Mouse (Mus musculus): ENCODE data around the gene Zbtb45.
A peak's percentile ranks its signal among the peaks of the same experiment; 100 is the strongest.

Zbtb45 gene

GRCm38 (mm10) chr7:13010005-13010908 is at the start of gene Zbtb45:
Gene Zbtb45 (minus strand): TSS chr7:13010034.
- DNase-seq: peak; percentile 88

DNA sequence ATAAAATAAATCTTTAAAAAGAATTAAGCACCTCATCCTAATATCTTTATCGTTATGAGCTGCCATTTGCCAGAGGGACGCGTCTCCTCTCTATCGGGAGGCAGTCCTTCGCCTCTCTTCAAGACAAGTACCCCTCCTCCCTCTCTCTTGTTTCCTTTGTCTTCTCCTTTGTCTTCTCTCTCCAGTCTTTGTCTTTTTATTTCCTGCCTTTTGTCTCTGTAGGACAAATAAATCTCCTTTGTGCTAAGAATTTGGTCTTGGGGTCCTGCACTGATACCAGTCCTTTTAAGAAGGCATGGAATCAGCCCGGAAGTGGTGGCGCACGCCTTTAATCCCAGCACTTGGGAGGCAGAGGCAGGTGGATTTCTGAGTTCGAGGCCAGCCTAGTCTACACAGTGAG is 49.7 kb upstream of the Zbtb45 start:
- peak; percentile 49 for DNase-seq

- peak; percentile 81 for DNase-seq
Observed at GRCm38 (mm10) chr7:13056913-13057700, 47.3 kb upstream of the Zbtb45 start.

GRCm38 (mm10) chr7:13054287-13055010 is 44.6 kb upstream of the Zbtb45 start, which contains the start of gene Mzf1:
Gene Mzf1 (minus strand): TSS chr7:13054764.
- peak; percentile 99 for DNase-seq

- no peak for DNase-seq
Observed at GRCm38 (mm10) chr7:13053961-13054286, 44.1 kb upstream of the Zbtb45 start.

- peak; percentile 76 for DNase-seq
Observed at GRCm38 (mm10) chr7:13053501-13053900, 43.7 kb upstream of the Zbtb45 start.

- peak; percentile 75 for DNase-seq
Observed at GRCm38 (mm10) chr7:13053001-13053400, 43.2 kb upstream of the Zbtb45 start.

DNA sequence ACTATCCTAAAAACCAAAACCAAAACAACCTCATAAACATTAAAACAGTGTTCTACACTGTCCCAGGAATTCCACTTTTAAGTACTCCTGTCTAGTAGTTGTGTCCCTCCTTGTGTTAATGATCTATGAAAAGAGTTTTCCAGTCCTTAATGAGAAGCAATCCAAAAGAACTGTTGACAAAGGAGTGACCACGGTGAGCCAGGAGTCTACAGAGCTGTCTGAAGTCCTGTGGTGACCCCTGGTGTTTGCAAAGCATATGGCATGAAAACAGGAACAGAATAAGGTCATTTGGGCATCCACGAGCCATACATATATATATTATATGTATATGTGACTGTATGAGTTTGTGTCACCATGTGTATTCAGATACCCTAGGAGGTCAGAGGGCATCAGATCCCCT is 36.2 kb upstream of the Zbtb45 start:
- DNase-seq: peak; percentile 90

DNA sequence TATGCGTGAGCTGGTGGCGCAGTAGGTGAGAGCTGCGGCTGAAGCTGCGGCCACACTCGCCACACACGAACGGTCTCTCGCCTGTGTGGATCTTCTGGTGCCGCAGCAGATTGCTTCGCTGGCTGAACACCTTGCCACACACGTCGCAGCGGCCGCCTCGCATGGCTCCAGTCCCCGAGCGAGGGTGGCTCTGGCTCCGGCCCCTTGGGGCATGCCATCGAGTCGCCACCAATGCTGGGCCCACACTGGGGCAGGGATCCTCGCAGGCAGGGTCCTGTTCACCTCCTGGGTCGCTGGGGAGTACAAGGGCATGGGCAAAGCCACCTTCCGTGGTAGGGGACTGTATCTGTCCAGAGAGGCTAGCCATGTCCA is 34.4 kb upstream of the Zbtb45 start:
- peak; percentile 87 for DNase-seq

- peak; percentile 83 for DNase-seq
Observed at GRCm38 (mm10) chr7:13043445-13044253, 33.8 kb upstream of the Zbtb45 start.

GRCm38 (mm10) chr7:13043120-13043444 is 33.2 kb upstream of the Zbtb45 start:
- no peak for DNase-seq

GRCm38 (mm10) chr7:13042511-13042910 is 32.7 kb upstream of the Zbtb45 start:
- peak; percentile 67 for DNase-seq

DNA sequence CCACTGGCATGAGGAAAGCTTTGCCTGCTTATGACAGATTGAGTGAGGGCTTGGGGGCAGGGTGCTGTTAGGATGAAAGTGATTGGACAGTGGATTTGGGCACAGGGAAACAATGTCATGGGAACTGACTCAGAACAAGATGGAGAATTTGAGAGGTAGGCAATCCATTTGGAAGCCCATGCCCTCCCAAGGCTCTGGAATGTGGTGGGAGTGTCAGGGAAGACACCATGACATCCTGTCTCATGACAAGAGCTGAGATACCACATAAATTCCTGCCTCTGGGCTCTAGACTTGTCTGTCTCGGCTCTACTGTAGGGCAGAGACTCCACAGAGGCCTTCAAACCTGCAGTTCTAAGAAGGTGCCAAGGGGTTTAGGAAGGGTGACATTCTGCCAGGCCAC is 31.4 kb upstream of the Zbtb45 start:
- DNase-seq: peak; percentile 84

- no peak for DNase-seq
Observed at GRCm38 (mm10) chr7:13039181-13039580, 29.3 kb upstream of the Zbtb45 start.

DNA sequence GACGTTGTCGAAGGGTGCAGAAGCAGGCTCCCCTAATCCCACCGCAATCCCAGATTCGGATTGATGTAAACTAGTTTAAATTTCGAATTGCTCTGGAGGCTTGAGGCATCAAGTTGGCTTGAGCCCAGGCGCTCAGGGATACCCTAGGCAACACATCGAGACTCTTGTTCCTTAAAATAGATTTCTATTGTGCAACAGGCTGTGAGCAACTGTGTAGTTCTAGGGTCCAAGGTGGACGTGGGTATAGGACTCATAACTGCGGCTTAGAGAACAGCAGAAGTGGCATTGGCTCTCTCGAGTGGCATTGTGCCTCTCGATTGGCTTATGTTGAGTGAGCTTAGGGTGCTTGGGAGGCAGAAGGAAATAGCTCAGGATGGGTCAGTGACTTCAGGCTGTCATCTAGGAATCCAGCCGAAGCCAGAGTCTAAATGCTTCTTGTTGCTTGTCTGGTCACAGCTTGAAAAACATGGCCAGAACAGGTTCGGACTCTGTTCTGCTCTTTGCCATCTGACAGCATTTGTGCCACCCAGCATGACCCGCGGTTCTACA is 28.9 kb upstream of the Zbtb45 start:
- DNase-seq: no peak

DNA sequence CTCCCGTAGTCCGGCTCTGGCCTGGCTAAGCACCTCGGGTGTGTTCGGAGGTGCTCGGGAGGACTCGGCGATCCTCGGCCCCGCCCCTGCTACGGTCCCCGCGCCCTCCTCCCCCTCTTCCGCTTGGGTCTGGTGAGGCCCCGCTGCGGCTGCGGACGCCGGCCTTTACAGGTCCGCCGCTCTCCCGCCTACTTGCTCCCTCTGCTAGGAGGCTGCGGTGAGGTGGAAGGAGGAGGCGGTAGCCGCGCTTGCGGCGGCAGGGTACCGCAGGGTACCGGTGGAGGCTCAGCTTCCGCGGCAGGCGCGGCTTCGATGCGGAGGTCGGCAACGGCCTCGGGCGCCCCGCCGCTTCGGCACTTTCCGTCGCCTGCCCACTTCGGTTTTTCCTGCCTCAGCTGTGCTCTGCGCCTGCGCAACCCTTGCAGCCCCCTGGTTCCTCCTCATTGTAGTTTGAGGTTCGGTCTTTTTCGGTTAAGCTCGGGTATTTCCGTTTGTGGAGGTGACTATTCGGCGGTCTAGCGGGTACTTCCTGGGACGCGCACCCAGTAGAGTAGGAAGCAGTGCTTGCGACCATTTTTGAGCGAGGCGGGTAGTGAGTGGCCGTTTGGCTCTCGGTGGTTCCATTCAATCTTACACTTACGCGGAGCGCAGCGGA is 28.2 kb upstream of the Zbtb45 start, which contains the start of gene Ube2m:
Gene Ube2m, minus strand, starts transcription at position 375 of the 655 bp plus-strand sequence.
- peak; percentile 100 for DNase-seq

- no peak for DNase-seq
Observed at GRCm38 (mm10) chr7:13037366-13037765, 27.5 kb upstream of the Zbtb45 start.

GRCm38 (mm10) chr7:13036806-13037205 is 27.0 kb upstream of the Zbtb45 start:
- DNase-seq: peak; percentile 78

- no peak for DNase-seq
Observed at GRCm38 (mm10) chr7:13035211-13035855, 25.5 kb upstream of the Zbtb45 start.

DNA sequence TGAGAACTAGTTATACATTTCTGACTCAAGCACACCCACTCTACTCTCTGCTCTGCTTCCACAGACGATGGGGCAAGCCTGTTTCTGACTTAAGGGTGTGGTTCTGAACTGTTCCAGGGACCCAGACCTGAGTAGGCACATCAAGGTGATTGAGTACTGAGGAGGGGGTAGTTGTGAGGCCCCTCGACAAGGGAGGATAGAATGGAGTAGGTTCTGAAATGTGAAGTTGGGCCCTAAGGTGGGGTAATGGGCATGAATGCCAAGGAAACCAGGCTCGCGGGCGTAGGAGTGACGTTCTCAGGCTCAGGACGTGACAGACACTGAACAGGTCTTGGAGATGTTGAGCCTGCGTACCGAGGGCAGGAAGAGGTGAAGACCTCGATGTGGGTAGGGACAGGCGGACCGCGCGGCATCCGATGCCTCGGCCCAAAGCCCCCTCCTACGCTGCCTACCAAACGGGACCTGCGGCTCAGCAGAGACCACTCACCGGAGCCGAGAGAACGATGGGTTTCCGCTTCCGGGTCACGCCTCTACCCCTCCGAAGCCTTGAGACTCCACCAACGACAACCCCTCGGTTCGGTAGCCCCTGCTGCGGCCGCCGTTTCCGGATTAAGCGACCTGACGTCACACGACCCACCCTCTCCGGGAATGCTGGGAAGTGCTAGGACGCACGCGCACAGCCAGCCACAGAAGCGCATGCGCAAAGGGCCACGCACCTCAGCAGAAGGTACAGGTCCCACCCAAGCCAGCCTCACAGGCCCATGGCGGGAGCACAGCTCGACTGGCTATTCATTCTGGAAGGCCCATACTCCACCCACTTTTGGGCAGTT is 24.5 kb upstream of the Zbtb45 start, which contains the start of gene Chmp2a:
Gene Chmp2a, minus strand, starts transcription at position 660 of the 830 bp plus-strand sequence.
- peak; percentile 100 for DNase-seq
